Mouse (Mus musculus) hindbrain, postnatal 0 days (tissue): ENCODE data around the gene Ms4a18. TPM values are rescaled to one million over a fixed set of nuclear protein-coding genes. Genes with fewer than 3 reads are reported as not detected.

Experiments used
- ATAC-seq: fragments of 200-750 bp; cut with Nextera tagmentation; 2 replicates; pipeline ENCODE4 v1.8.0; 2017; ENCODE audit warnings: mild to moderate bottlenecking, moderate TSS enrichment, moderate library complexity
- DNase-seq: peaks from one replicate; pipeline ENCODE4 v3.0.0-alpha.2; 2015; ENCODE audit warnings: low spot score
- H3K27ac ChIP-seq: fragments of 300-500 bp; sonication (generic); 2 replicates; pipeline ENCODE4 v1.5.1; 2014; ENCODE audit warnings: mild to moderate bottlenecking
- H3K27me3 ChIP-seq: fragments of 300-500 bp; sonication (generic); 2 replicates; pipeline ENCODE4 v1.6.1; 2014; ENCODE audit warnings: low read length, mixed read lengths; ENCODE audit not compliant: insufficient read depth
- H3K36me3 ChIP-seq: fragments of 300-500 bp; sonication (generic); 2 replicates; pipeline ENCODE4 v1.6.1; 2014; ENCODE audit warnings: low read length, mixed read lengths; ENCODE audit not compliant: insufficient read depth
- H3K4me1 ChIP-seq: fragments of 300-500 bp; sonication (generic); 2 replicates; pipeline ENCODE4 v1.6.1; 2014; ENCODE audit warnings: antibody characterized with exemption, low read length, mixed read lengths; ENCODE audit not compliant: insufficient read depth
- H3K4me2 ChIP-seq: fragments of 300-500 bp; sonication (generic); 2 replicates; pipeline ENCODE4 v1.6.1; 2014; ENCODE audit warnings: low read depth, mild to moderate bottlenecking, low read length, moderate library complexity, mixed read lengths
- H3K4me3 ChIP-seq: fragments of 300-500 bp; sonication (generic); 2 replicates; pipeline ENCODE4 v1.5.1; 2014; ENCODE audit warnings: low read length
- H3K9ac ChIP-seq: fragments of 300-500 bp; sonication (generic); replicated peaks from 2 replicates; pipeline ENCODE4 v1.6.1; 2014; ENCODE audit warnings: mild to moderate bottlenecking, low read length, moderate library complexity, mixed read lengths
- H3K9me3 ChIP-seq: fragments of 300-500 bp; sonication (generic); 2 replicates; pipeline ENCODE4 v1.6.1; 2016; ENCODE audit warnings: low read length, mixed read lengths
- CTCF ChIP-seq: IDR thresholded peaks from 2 replicates; pipeline ENCODE4 v1.5.1; 2016; ENCODE audit warnings: antibody characterized with exemption, control low read depth, low read depth
- WGBS: fragments of 180-500 bp; shearing (Covaris S2); extraction: QIAGEN DNeasy Blood & Tissue Kit; methylation state at CpG from one replicate; pipeline ENCODE4 v1.1.7; 2014; 5-methylcytosine and 5-hydroxymethylcytosine counted together
- polyA plus RNA-seq: library from polyadenylated mRNA; unstranded; fragments of >200 nt; fragmentation: Nextera tagmentation; extraction: Ambion mirVana; gene quantifications from 2 replicates; pipeline ENCODE4 v1.2.1, GENCODE M21; 2015
- total RNA-seq: library from RNA; depleted of rRNA; stranded (reverse); fragments of >200 nt; gene quantifications from 2 replicates; pipeline ENCODE4 v1.2.3, GENCODE M21; 2014

Ms4a18 gene
- total and polyA plus RNA-seq, 2 experiments from 2014 or later: not detected

GRCm38 (mm10) chr19:10975187-10975586 is 42.6 kb downstream of the Ms4a18 start:
- no peaks in the 10 kb centered on the region for H3K27me3 ChIP-seq
- H3K27ac ChIP-seq: no peak overlapping the region
- WGBS: 80% methylated on average over 2 of the region's 2 CpGs
- H3K4me1 ChIP-seq: no peaks in the 10 kb centered on the region
- H3K4me3 ChIP-seq: no peak overlapping the region
- no peak overlapping the region for H3K9ac ChIP-seq
- H3K4me2 ChIP-seq: no peak overlapping the region
- 0 out of 2 replicates have a peak, but pooled peaks cover 3% of the 10 kb centered on the region for H3K9me3 ChIP-seq
- H3K36me3 ChIP-seq: no peaks in the 10 kb centered on the region
- ATAC-seq (no peak), DNase-seq (no peak)
- no peak for TF ChIP-seq CTCF

- DNase-seq (no peak), ATAC-seq (no peak)
- no peak for TF ChIP-seq CTCF
- Histone ChIP-seq H3K4me2 (no peak within 1 kb of the TSS), H3K36me3 (no peaks in the 10 kb centered on the region), H3K4me3 (no peak within 1 kb of the TSS), H3K27ac (no peak within 1 kb of the TSS), H3K9ac (no peak within 1 kb of the TSS), H3K4me1 (no peaks in the 10 kb centered on the region), H3K9me3 (0 out of 2 replicates have a peak, but pooled peaks cover 3% of the 10 kb centered on the region), H3K27me3 (no peaks in the 10 kb centered on the region)
- WGBS: 74% methylated on average over 4 of the region's 4 CpGs
Measured at GRCm38 (mm10) chr19:10974238-10974865, 43.5 kb downstream of the Ms4a18 start, which contains the start of gene Ms4a10. Gene Ms4a10 (minus strand): TSS chr19:10974670.

GRCm38 (mm10) chr19:10973187-10973586 is 44.6 kb downstream of the Ms4a18 start:
- Histone ChIP-seq H3K4me1 (no peaks in the 10 kb centered on the region), H3K36me3 (no peaks in the 10 kb centered on the region), H3K4me2 (no peak overlapping the region), H3K4me3 (no peak overlapping the region), H3K27ac (no peak overlapping the region), H3K27me3 (no peaks in the 10 kb centered on the region), H3K9me3 (0 out of 2 replicates have a peak, but pooled peaks cover 3% of the 10 kb centered on the region), H3K9ac (no peak overlapping the region)
- ATAC-seq (peak; percentile 33; the same call in 1 of the 2 replicates), DNase-seq (no peak)
- WGBS: 68% methylated on average over 2 of the region's 2 CpGs
- TF ChIP-seq CTCF: no peak

- H3K4me1 ChIP-seq: no peaks in the 10 kb centered on the region
- no peak overlapping the region for H3K27ac ChIP-seq
- no peaks in the 10 kb centered on the region for H3K27me3 ChIP-seq
- no peak overlapping the region for H3K4me2 ChIP-seq
- no peak overlapping the region for H3K4me3 ChIP-seq
- H3K9me3 ChIP-seq: 0 out of 2 replicates have a peak, but pooled peaks cover 3% of the 10 kb centered on the region
- H3K9ac ChIP-seq: no peak overlapping the region
- no peak for ATAC-seq
- DNase-seq: no peak
- WGBS: 37% methylated on average over 3 of the region's 3 CpGs
- no peak for TF ChIP-seq CTCF
- no peaks in the 10 kb centered on the region for H3K36me3 ChIP-seq
Measured at GRCm38 (mm10) chr19:10972660-10973059, 45.2 kb downstream of the Ms4a18 start.

- Histone ChIP-seq H3K27ac (no peak overlapping the region), H3K27me3 (no peaks in the 10 kb centered on the region), H3K4me2 (no peak overlapping the region), H3K9ac (no peak overlapping the region), H3K9me3 (0 out of 2 replicates have a peak, but pooled peaks cover 3% of the 10 kb centered on the region), H3K4me1 (no peaks in the 10 kb centered on the region), H3K36me3 (no peaks in the 10 kb centered on the region), H3K4me3 (no peak overlapping the region)
- ATAC-seq (no peak), DNase-seq (no peak)
- TF ChIP-seq CTCF: no peak
- 81% methylated on average over 3 of the region's 3 CpGs for WGBS
Measured at GRCm38 (mm10) chr19:10970457-10970856, 47.4 kb downstream of the Ms4a18 start.

- no peak for ATAC-seq
- DNase-seq: no peak
- H3K27me3 ChIP-seq: no peaks in the 10 kb centered on the region
- H3K27ac ChIP-seq: no peak overlapping the region
- H3K4me3 ChIP-seq: no peak overlapping the region
- no peaks in the 10 kb centered on the region for H3K4me1 ChIP-seq
- H3K9ac ChIP-seq: no peak overlapping the region
- no peak for TF ChIP-seq CTCF
- no peaks in the 10 kb centered on the region for H3K36me3 ChIP-seq
- H3K4me2 ChIP-seq: no peak overlapping the region
- 0 out of 2 replicates have a peak, but pooled peaks cover 3% of the 10 kb centered on the region for H3K9me3 ChIP-seq
- 90% methylated on average over 7 of the region's 7 CpGs for WGBS
Measured at GRCm38 (mm10) chr19:10968578-10968977, 49.3 kb downstream of the Ms4a18 start.

- ATAC-seq (no peak), DNase-seq (no peak)
- H3K27ac ChIP-seq: no peak overlapping the region
- no peaks in the 10 kb centered on the region for H3K36me3 ChIP-seq
- no peak overlapping the region for H3K4me2 ChIP-seq
- H3K9ac ChIP-seq: no peak overlapping the region
- no peak overlapping the region for H3K4me3 ChIP-seq
- no peak for TF ChIP-seq CTCF
- WGBS: 94% methylated on average over 7 of the region's 7 CpGs
- H3K4me1 ChIP-seq: no peaks in the 10 kb centered on the region
- no peaks in the 10 kb centered on the region for H3K9me3 ChIP-seq
- no peaks in the 10 kb centered on the region for H3K27me3 ChIP-seq
Measured at GRCm38 (mm10) chr19:10965721-10966120, 52.1 kb downstream of the Ms4a18 start.
